Mouse (Mus musculus) neural tube, postnatal 0 days (tissue): ENCODE measurements around the gene Hspa12b. TPM values are rescaled to one million over a fixed set of nuclear protein-coding genes. Genes with fewer than 3 reads are reported as not detected.

Experiments
- polyA plus RNA-seq: library from polyadenylated mRNA; unstranded; fragments of >200 nt; fragmentation: Nextera tagmentation; extraction: Ambion mirVana; gene quantifications from 2 replicates; pipeline ENCODE4 v1.2.1, GENCODE M21; 2015

The Hspa12b gene
- 4.4 and 5.4 TPM in 2 replicates for polyA plus RNA-seq

GRCm38 (mm10) chr2:131127161-131127730, at the start of gene Hspa12b:
TSS of gene Hspa12b (plus strand) at chr2:131127280.

DNA sequence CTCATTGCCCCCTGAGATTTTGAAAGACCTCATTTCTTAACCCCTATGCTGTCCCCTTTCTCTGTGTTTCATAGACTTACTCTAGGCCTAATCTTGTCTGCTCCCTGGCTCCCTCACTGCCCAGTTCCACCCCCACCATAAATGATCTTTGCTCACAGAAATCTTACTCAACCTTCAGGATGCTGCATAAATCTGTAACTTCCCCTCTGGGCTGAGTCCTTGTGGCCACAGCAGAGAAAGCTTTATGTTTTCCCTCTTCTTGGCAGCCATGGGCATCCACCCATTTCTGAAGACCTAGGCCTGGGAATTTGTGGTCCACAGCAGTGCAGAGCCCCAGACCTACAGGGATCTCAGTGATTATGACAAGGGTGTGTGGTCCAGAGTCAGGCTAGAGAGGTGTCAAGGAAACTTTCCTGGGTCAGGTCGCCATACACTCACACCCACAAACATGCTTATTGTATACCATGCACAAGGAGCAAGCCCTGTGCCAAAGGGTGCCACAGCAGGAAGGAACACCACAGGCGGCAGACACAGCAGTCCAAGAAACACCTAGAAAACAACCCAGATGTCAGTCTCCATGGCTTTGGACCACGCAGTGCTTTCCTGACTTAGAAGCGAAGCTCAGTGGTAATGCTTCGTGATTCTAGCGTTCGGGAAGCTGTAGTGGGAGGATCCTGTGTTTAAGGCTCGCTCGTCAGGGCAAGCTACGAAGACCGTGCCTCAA, 40.3 kb upstream of the Hspa12b start, which contains the start of gene Siglec1:
TSS of gene Siglec1 (minus strand) at position 99 of the 724 bp plus-strand sequence.

DNA sequence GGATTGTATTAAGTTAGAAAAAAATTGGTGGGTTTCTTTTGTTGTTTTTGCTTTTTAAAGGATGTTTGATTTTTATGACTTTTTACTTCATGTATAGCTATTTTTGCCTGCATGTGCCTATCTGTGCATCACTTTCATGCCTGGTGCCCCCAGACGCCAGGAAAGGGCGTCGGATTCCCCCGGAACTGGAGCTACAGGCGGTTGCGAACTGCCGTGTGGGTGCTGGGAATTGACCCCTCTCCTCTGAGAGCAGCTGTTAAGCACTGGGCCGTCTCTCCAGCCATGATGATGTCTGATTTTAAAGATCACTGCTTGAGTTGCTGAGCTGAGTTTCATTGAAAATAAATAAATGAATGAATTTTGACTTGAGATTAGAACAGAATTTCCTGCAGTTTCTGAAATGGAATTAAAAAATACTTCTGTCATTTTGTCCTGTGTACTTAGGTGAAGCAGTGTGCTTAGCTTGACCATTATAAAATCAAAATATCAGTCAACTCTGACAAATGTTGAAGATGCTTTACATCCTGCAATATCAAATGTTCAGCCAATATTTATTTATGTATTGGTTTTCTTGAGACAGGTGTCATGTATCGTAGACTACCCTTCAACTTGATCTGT, 6.0 kb downstream of the Hspa12b start, which contains the start of gene Gm11037:
TSS of gene Gm11037 (plus strand) at position 568 of the 618 bp plus-strand sequence.

DNA sequence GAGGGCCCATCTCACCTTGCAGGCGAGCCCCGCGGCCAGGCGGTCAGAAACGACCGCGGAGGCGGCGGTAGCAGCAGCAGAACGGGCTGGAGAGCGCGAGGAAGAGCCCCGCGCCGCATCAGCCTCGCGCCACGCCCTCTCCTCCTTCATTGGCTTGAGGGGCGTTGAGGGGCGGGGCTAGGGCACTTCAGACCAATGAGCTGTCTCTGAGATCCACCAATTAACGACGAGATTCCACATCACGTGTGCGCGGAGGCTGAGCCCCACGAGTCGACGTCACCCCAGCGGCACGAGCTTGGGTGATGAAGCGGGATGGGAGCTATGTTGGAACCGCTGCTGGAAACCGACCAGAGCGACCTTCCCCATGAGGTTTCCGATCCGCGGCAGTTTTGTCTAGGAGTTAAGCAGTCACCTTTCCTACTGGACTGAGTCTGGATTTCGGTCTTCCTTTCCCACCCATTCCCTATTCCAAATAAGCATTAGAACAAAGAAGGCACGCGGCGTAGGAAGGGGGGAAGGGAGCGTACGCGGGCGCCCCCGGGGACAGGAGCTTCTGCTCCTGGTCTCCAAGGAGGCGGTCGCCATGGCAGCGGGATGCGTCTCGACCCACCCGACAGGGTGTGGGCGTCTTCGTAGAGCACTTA, 33.0 kb downstream of the Hspa12b start, which contains the start of gene 1700037H04Rik:
TSS of gene 1700037H04Rik (minus strand) at position 144 of the 644 bp plus-strand sequence.

GRCm38 (mm10) chr2:131179990-131180587, 53.0 kb downstream of the Hspa12b start, which contains the start of gene Cenpb:
TSS of gene Cenpb (minus strand) at chr2:131180067.

GRCm38 (mm10) chr2:131186771-131187601, 59.9 kb downstream of the Hspa12b start, which contains the start of the genes Cdc25b and Spef1:
TSS of gene Cdc25b (plus strand) at chr2:131186949.
TSS of gene Spef1 (minus strand) at chr2:131187282.

Other genes with a start within 250 kb of the Hspa12b start
- 51.6 and 56.1 TPM in 2 replicates for gene 4930402H24Rik, start 220.9 kb upstream of the Hspa12b start, polyA plus RNA-seq
- gene Atrn, start 220.8 kb upstream of the Hspa12b start, polyA plus RNA-seq, result 13.2 and 14.3 TPM in 2 replicates
- gene Gfra4, start 84.2 kb upstream of the Hspa12b start, polyA plus RNA-seq, result 71.0 and 82.5 TPM in 2 replicates
- gene Adam33, start 63.5 kb upstream of the Hspa12b start, polyA plus RNA-seq, result 2.9 and 4.2 TPM in 2 replicates
- gene Siglec1, start 40.5 kb upstream of the Hspa12b start, polyA plus RNA-seq, result 0.37 and 0.43 TPM in 2 replicates
- gene Gm11037, start 6.2 kb downstream of the Hspa12b start, polyA plus RNA-seq, result not detected in 2 replicates
- 83.6 and 85.1 TPM in 2 replicates for gene 1700037H04Rik, start 32.8 kb downstream of the Hspa12b start, polyA plus RNA-seq
- 14.7 and 16.1 TPM in 2 replicates for gene Cenpb, start 52.8 kb downstream of the Hspa12b start, polyA plus RNA-seq
- gene Cdc25b, start 59.7 kb downstream of the Hspa12b start, polyA plus RNA-seq, result 16.1 and 17.3 TPM in 2 replicates
- gene Spef1, start 60.0 kb downstream of the Hspa12b start, polyA plus RNA-seq, result 6.7 and 7.4 TPM in 2 replicates
- 34.8 and 37.2 TPM in 2 replicates for gene Ap5s1, start 79.8 kb downstream of the Hspa12b start, polyA plus RNA-seq
- gene Mavs, start 106.8 kb downstream of the Hspa12b start, polyA plus RNA-seq, result 8.2 and 8.6 TPM in 2 replicates
- 25.6 and 27.7 TPM in 2 replicates for gene Pank2, start 135.2 kb downstream of the Hspa12b start, polyA plus RNA-seq
- gene Rnf24, start 225.6 kb downstream of the Hspa12b start, polyA plus RNA-seq, result 9.3 and 10.3 TPM in 2 replicates